Mouse (Mus musculus): Measurements from ENCODE around the gene Klhl35. TPM values are rescaled to one million over a fixed set of nuclear protein-coding genes. Genes with fewer than 3 reads are reported as not detected.

The Klhl35 gene
- polyA plus RNA-seq (2014; fragmentation: Nextera tagmentation; extraction: Ambion mirVana) = 2.4 and 4.8 TPM in 2 replicates

- no peaks in the 10 kb centered on the region for H3K9me3 ChIP-seq (ENCODE audit: control insufficient read depth, low read length)
- 0 out of 2 replicates have a peak, but pooled peaks cover 4% of the 10 kb centered on the region for H3K36me3 ChIP-seq (ENCODE audit: control insufficient read depth, insufficient read depth, low read length)
- WGBS = 19% methylated on average over 8 of the region's 8 CpGs
- H3K9ac ChIP-seq (replicated peaks; ENCODE audit: low read depth, low read length) = peak within 1 kb of the TSS; percentile 42
- H3K4me3 ChIP-seq (ENCODE audit: low read depth, low read length) = no peak within 1 kb of the TSS
- peak within 1 kb of the TSS; percentile 72 for H3K4me2 ChIP-seq (ENCODE audit: low read depth, low read length)
- H3K4me1 ChIP-seq (ENCODE audit: control insufficient read depth, insufficient read depth, low read length) = peaks cover 38% of the 10 kb centered on the region
- ATAC-seq (ENCODE audit: low read depth) = no peak
- H3K27me3 ChIP-seq (ENCODE audit: control insufficient read depth, insufficient read depth, low read length) = no peaks in the 10 kb centered on the region
- peak within 1 kb of the TSS; percentile 69 for H3K27ac ChIP-seq (ENCODE audit: low read depth, low read length)
These were observed at the start of gene Klhl35 for GRCm38 (mm10) chr7:99465811-99466210. TSS of gene Klhl35 (plus strand) at chr7:99466004.

- Histone ChIP-seq H3K9me3 (ENCODE audit: control insufficient read depth, low read length) (no peaks in the 10 kb centered on the region), H3K27ac (ENCODE audit: low read depth, low read length) (no peak overlapping the region), H3K4me2 (ENCODE audit: low read depth, low read length) (no peak overlapping the region), H3K4me3 (ENCODE audit: low read depth, low read length) (no peak overlapping the region), H3K27me3 (ENCODE audit: control insufficient read depth, insufficient read depth, low read length) (no peaks in the 10 kb centered on the region), H3K36me3 (ENCODE audit: control insufficient read depth, insufficient read depth, low read length) (0 out of 2 replicates have a peak, but pooled peaks cover 3% of the 10 kb centered on the region), H3K4me1 (ENCODE audit: control insufficient read depth, insufficient read depth, low read length) (0 out of 2 replicates have a peak, but pooled peaks cover 5% of the 10 kb centered on the region), H3K9ac (replicated peaks; ENCODE audit: low read depth, low read length) (no peak overlapping the region)
- ATAC-seq (ENCODE audit: low read depth) = no peak
- WGBS = 80% methylated on average over 3 of the region's 3 CpGs
These were observed 46.5 kb upstream of the Klhl35 start for GRCm38 (mm10) chr7:99419311-99419710.

- Histone ChIP-seq H3K4me3 (ENCODE audit: low read depth, low read length) (no peak overlapping the region), H3K4me1 (ENCODE audit: control insufficient read depth, insufficient read depth, low read length) (peaks cover 14% of the 10 kb centered on the region), H3K36me3 (ENCODE audit: control insufficient read depth, insufficient read depth, low read length) (no peaks in the 10 kb centered on the region), H3K27ac (ENCODE audit: low read depth, low read length) (no peak overlapping the region), H3K9me3 (ENCODE audit: control insufficient read depth, low read length) (no peaks in the 10 kb centered on the region), H3K9ac (replicated peaks; ENCODE audit: low read depth, low read length) (no peak overlapping the region), H3K27me3 (ENCODE audit: control insufficient read depth, insufficient read depth, low read length) (no peaks in the 10 kb centered on the region), H3K4me2 (ENCODE audit: low read depth, low read length) (no peak overlapping the region)
- 60% methylated on average over 6 of the region's 6 CpGs for WGBS
- no peak for ATAC-seq (ENCODE audit: low read depth)
These were observed 44.8 kb upstream of the Klhl35 start for GRCm38 (mm10) chr7:99421006-99421405.

- no peaks in the 10 kb centered on the region for H3K36me3 ChIP-seq (ENCODE audit: control insufficient read depth, insufficient read depth, low read length)
- peak overlapping the region; percentile 49 for H3K27ac ChIP-seq (ENCODE audit: low read depth, low read length)
- 40% methylated on average over 8 of the region's 8 CpGs for WGBS
- no peaks in the 10 kb centered on the region for H3K9me3 ChIP-seq (ENCODE audit: control insufficient read depth, low read length)
- H3K4me3 ChIP-seq (ENCODE audit: low read depth, low read length) = no peak overlapping the region
- 0 out of 2 replicates have a peak overlapping the region, but pooled peaks have one; percentile 2 for H3K9ac ChIP-seq (replicated peaks; ENCODE audit: low read depth, low read length)
- ATAC-seq (ENCODE audit: low read depth) = no peak
- H3K27me3 ChIP-seq (ENCODE audit: control insufficient read depth, insufficient read depth, low read length) = no peaks in the 10 kb centered on the region
- H3K4me1 ChIP-seq (ENCODE audit: control insufficient read depth, insufficient read depth, low read length) = peaks cover 19% of the 10 kb centered on the region
- no peak overlapping the region for H3K4me2 ChIP-seq (ENCODE audit: low read depth, low read length)
These were observed 41.2 kb upstream of the Klhl35 start for GRCm38 (mm10) chr7:99424538-99425155.

- Histone ChIP-seq H3K9ac (replicated peaks; ENCODE audit: low read depth, low read length) (no peak overlapping the region), H3K9me3 (ENCODE audit: control insufficient read depth, low read length) (no peaks in the 10 kb centered on the region), H3K4me2 (ENCODE audit: low read depth, low read length) (no peak overlapping the region), H3K36me3 (ENCODE audit: control insufficient read depth, insufficient read depth, low read length) (no peaks in the 10 kb centered on the region), H3K4me1 (ENCODE audit: control insufficient read depth, insufficient read depth, low read length) (peaks cover 19% of the 10 kb centered on the region), H3K4me3 (ENCODE audit: low read depth, low read length) (no peak overlapping the region), H3K27me3 (ENCODE audit: control insufficient read depth, insufficient read depth, low read length) (no peaks in the 10 kb centered on the region), H3K27ac (ENCODE audit: low read depth, low read length) (no peak overlapping the region)
- no peak for ATAC-seq (ENCODE audit: low read depth)
- 94% methylated on average over 4 of the region's 4 CpGs for WGBS
These were observed 40.1 kb upstream of the Klhl35 start for GRCm38 (mm10) chr7:99425706-99426105.

GRCm38 (mm10) chr7:99427031-99427430 lies 38.8 kb upstream of the Klhl35 start:
- no peaks in the 10 kb centered on the region for H3K27me3 ChIP-seq (ENCODE audit: control insufficient read depth, insufficient read depth, low read length)
- H3K9ac ChIP-seq (replicated peaks; ENCODE audit: low read depth, low read length) = no peak overlapping the region
- H3K9me3 ChIP-seq (ENCODE audit: control insufficient read depth, low read length) = no peaks in the 10 kb centered on the region
- no peaks in the 10 kb centered on the region for H3K36me3 ChIP-seq (ENCODE audit: control insufficient read depth, insufficient read depth, low read length)
- no peak for ATAC-seq (ENCODE audit: low read depth)
- WGBS = 57% methylated on average over 10 of the region's 10 CpGs
- H3K4me1 ChIP-seq (ENCODE audit: control insufficient read depth, insufficient read depth, low read length) = peaks cover 19% of the 10 kb centered on the region
- no peak overlapping the region for H3K4me2 ChIP-seq (ENCODE audit: low read depth, low read length)
- H3K4me3 ChIP-seq (ENCODE audit: low read depth, low read length) = no peak overlapping the region
- H3K27ac ChIP-seq (ENCODE audit: low read depth, low read length) = no peak overlapping the region

- Histone ChIP-seq H3K4me1 (ENCODE audit: control insufficient read depth, insufficient read depth, low read length) (peaks cover 23% of the 10 kb centered on the region), H3K4me3 (ENCODE audit: low read depth, low read length) (no peak overlapping the region), H3K27me3 (ENCODE audit: control insufficient read depth, insufficient read depth, low read length) (no peaks in the 10 kb centered on the region), H3K4me2 (ENCODE audit: low read depth, low read length) (no peak overlapping the region), H3K36me3 (ENCODE audit: control insufficient read depth, insufficient read depth, low read length) (no peaks in the 10 kb centered on the region), H3K27ac (ENCODE audit: low read depth, low read length) (no peak overlapping the region), H3K9ac (replicated peaks; ENCODE audit: low read depth, low read length) (no peak overlapping the region), H3K9me3 (ENCODE audit: control insufficient read depth, low read length) (no peaks in the 10 kb centered on the region)
- WGBS = 94% methylated on average over 3 of the region's 3 CpGs
- ATAC-seq (ENCODE audit: low read depth) = no peak
These were observed 37.8 kb upstream of the Klhl35 start for GRCm38 (mm10) chr7:99427987-99428386.

- 91% methylated on average over 5 of the region's 5 CpGs for WGBS
- H3K27ac ChIP-seq (ENCODE audit: low read depth, low read length) = no peak overlapping the region
- H3K4me1 ChIP-seq (ENCODE audit: control insufficient read depth, insufficient read depth, low read length) = peaks cover 21% of the 10 kb centered on the region
- ATAC-seq (ENCODE audit: low read depth) = no peak
- no peaks in the 10 kb centered on the region for H3K9me3 ChIP-seq (ENCODE audit: control insufficient read depth, low read length)
- no peak overlapping the region for H3K9ac ChIP-seq (replicated peaks; ENCODE audit: low read depth, low read length)
- H3K27me3 ChIP-seq (ENCODE audit: control insufficient read depth, insufficient read depth, low read length) = no peaks in the 10 kb centered on the region
- no peak overlapping the region for H3K4me3 ChIP-seq (ENCODE audit: low read depth, low read length)
- H3K4me2 ChIP-seq (ENCODE audit: low read depth, low read length) = no peak overlapping the region
- H3K36me3 ChIP-seq (ENCODE audit: control insufficient read depth, insufficient read depth, low read length) = no peaks in the 10 kb centered on the region
These were observed 37.0 kb upstream of the Klhl35 start for GRCm38 (mm10) chr7:99428836-99429235.

GRCm38 (mm10) chr7:99429786-99430185 lies 36.0 kb upstream of the Klhl35 start:
- peak; percentile 25; the same call in 1 of the 2 replicates for ATAC-seq (ENCODE audit: low read depth)
- Histone ChIP-seq H3K36me3 (ENCODE audit: control insufficient read depth, insufficient read depth, low read length) (no peaks in the 10 kb centered on the region), H3K4me1 (ENCODE audit: control insufficient read depth, insufficient read depth, low read length) (peaks cover 14% of the 10 kb centered on the region), H3K4me3 (ENCODE audit: low read depth, low read length) (no peak overlapping the region), H3K27me3 (ENCODE audit: control insufficient read depth, insufficient read depth, low read length) (no peaks in the 10 kb centered on the region), H3K9me3 (ENCODE audit: control insufficient read depth, low read length) (no peaks in the 10 kb centered on the region), H3K9ac (replicated peaks; ENCODE audit: low read depth, low read length) (no peak overlapping the region), H3K27ac (ENCODE audit: low read depth, low read length) (no peak overlapping the region), H3K4me2 (ENCODE audit: low read depth, low read length) (no peak overlapping the region)
- WGBS = 23% methylated on average over 6 of the region's 6 CpGs
